Mouse (Mus musculus) CH12.LX (cell line): ENCODE data around the gene Gjd3. TPM values are rescaled to one million over a fixed set of nuclear protein-coding genes. Genes with fewer than 3 reads are reported as not detected.

Source experiments
- DNase-seq: peaks from one replicate; pipeline ENCODE4 v3.0.0-alpha.2; 2013; ENCODE audit errors: extremely low read depth
- H3K27ac ChIP-seq: 2 replicates; pipeline ENCODE4 v1.5.1; 2012; ENCODE audit warnings: low read depth, mild to moderate bottlenecking, control low read depth, moderate library complexity; ENCODE audit not compliant: insufficient read depth
- H3K27me3 ChIP-seq: replicated peaks from 2 replicates; pipeline ENCODE3; 2012; ENCODE audit warnings: inconsistent platforms
- H3K36me3 ChIP-seq, 2 experiments: replicated peaks in 1 of 2; 2 replicates each; pipeline versions ENCODE3 to v1.6.1; 2012; ENCODE audit warnings: inconsistent platforms in 1 of 2, low read length in 1 of 2, mild to moderate bottlenecking in 1 of 2, mixed read lengths in 1 of 2, moderate library complexity in 1 of 2; ENCODE audit not compliant: control insufficient read depth in 1 of 2, insufficient read depth in 1 of 2
- H3K4me1 ChIP-seq, 2 experiments: 2 replicates each; pipeline ENCODE4 v1.6.1; 2012; ENCODE audit warnings: inconsistent platforms in 1 of 2, moderate library complexity in 1 of 2; ENCODE audit not compliant: insufficient read depth in 2 of 2, control insufficient read depth in 1 of 2
- H3K4me2 ChIP-seq: 2 replicates; pipeline ENCODE4 v1.6.1; 2012; ENCODE audit warnings: low read depth, mild to moderate bottlenecking, control low read depth; ENCODE audit not compliant: poor library complexity, insufficient read depth, severe bottlenecking
- H3K4me3 ChIP-seq, 3 experiments: fragments of 150-350 bp in 1 of 3; sonication (generic) in 1 of 3; replicated peaks in 1 of 3; 2 replicates each; pipeline versions ENCODE3 to v1.5.1; 2011 to 2012; ENCODE audit warnings: low read depth in 2 of 3, low read length in 2 of 3, mild to moderate bottlenecking in 2 of 3, moderate library complexity in 2 of 3, control low read depth in 1 of 3, improper control_type of control experiment in 1 of 3, inconsistent platforms in 1 of 3, mixed read lengths in 1 of 3; ENCODE audit not compliant: poor library complexity in 1 of 3
- H3K79me2 ChIP-seq: replicated peaks from 2 replicates; pipeline ENCODE4 v1.6.1; 2012; ENCODE audit warnings: mild to moderate bottlenecking, moderate library complexity; ENCODE audit not compliant: control insufficient read depth, poor library complexity, insufficient read depth, severe bottlenecking; ENCODE audit errors: extremely low read depth
- H3K9ac ChIP-seq: 2 replicates; pipeline ENCODE4 v1.6.1; 2012; ENCODE audit warnings: low read depth, mild to moderate bottlenecking, control low read depth, moderate library complexity; ENCODE audit not compliant: insufficient read depth
- H3K9me3 ChIP-seq: replicated peaks from 2 replicates; pipeline ENCODE3; 2012; ENCODE audit warnings: low read length, inconsistent platforms, mixed read lengths
- BHLHE40 ChIP-seq: IDR thresholded peaks from 2 replicates; pipeline ENCODE4 v1.6.1; 2011; ENCODE audit warnings: mild to moderate bottlenecking, low read depth, low read length, improper control_type of control experiment
- CHD2 ChIP-seq: IDR thresholded peaks from 2 replicates; pipeline ENCODE4 v1.6.1; 2011; ENCODE audit warnings: low read length, improper control_type of control experiment
- CTCF ChIP-seq, 2 experiments: IDR thresholded peaks in 1 of 2; conservative IDR thresholded peaks in 1 of 2; 2 replicates each; pipeline ENCODE4 v1.5.1; 2011 to 2012; ENCODE audit warnings: low read depth in 2 of 2, low read length in 2 of 2, improper control_type of control experiment in 1 of 2, inconsistent platforms in 1 of 2, mild to moderate bottlenecking in 1 of 2, moderate library complexity in 1 of 2
- EP300 ChIP-seq: IDR thresholded peaks from 2 replicates; pipeline ENCODE4 v1.6.1; 2011; ENCODE audit warnings: low read length, improper control_type of control experiment
- JUN ChIP-seq: IDR thresholded peaks from 2 replicates; pipeline ENCODE4 v1.6.1; 2011; ENCODE audit warnings: low read depth, mild to moderate bottlenecking, low read length, improper control_type of control experiment, moderate library complexity; ENCODE audit not compliant: insufficient read depth
- MYC ChIP-seq: IDR thresholded peaks from 2 replicates; pipeline ENCODE4 v1.6.1; 2011; ENCODE audit warnings: low read depth, mild to moderate bottlenecking, improper control_type of control experiment, low read length
- NRF1 ChIP-seq: IDR thresholded peaks from 2 replicates; pipeline ENCODE4 v1.6.1; 2014; ENCODE audit warnings: low read depth, mild to moderate bottlenecking, inconsistent platforms, low read length, improper control_type of control experiment, moderate library complexity
- POLR2A ChIP-seq: IDR thresholded peaks from 2 replicates; pipeline ENCODE4 v1.6.1; 2011; ENCODE audit warnings: low read depth, mild to moderate bottlenecking, improper control_type of control experiment, low read length
- POLR2AphosphoS2 ChIP-seq: IDR thresholded peaks from 2 replicates; pipeline ENCODE4 v1.6.1; 2011; ENCODE audit warnings: low read depth, low read length, improper control_type of control experiment
- TCF12 ChIP-seq: IDR thresholded peaks from 2 replicates; pipeline ENCODE4 v1.6.1; 2014; ENCODE audit warnings: low read depth, mild to moderate bottlenecking, inconsistent platforms, low read length, improper control_type of control experiment
- UBTF ChIP-seq: IDR thresholded peaks from 2 replicates; pipeline ENCODE4 v1.6.1; 2012; ENCODE audit warnings: low read depth, mild to moderate bottlenecking, inconsistent platforms, low read length, improper control_type of control experiment, moderate library complexity
- USF1 ChIP-seq: IDR thresholded peaks from 2 replicates; pipeline ENCODE4 v1.6.1; 2014; ENCODE audit warnings: low read depth, mild to moderate bottlenecking, inconsistent platforms, low read length, improper control_type of control experiment
- USF2 ChIP-seq: conservative IDR thresholded peaks from 2 replicates; pipeline ENCODE4 v1.6.1; 2011; ENCODE audit warnings: low read depth, low read length, improper control_type of control experiment
- ZMIZ1 ChIP-seq: IDR thresholded peaks from 2 replicates; pipeline ENCODE4 v1.6.1; 2012; ENCODE audit warnings: low read depth, mild to moderate bottlenecking, inconsistent platforms, low read length, improper control_type of control experiment
- ZNF384 ChIP-seq: IDR thresholded peaks from 2 replicates; pipeline ENCODE4 v1.6.1; 2012; ENCODE audit warnings: low read depth, low read length, improper control_type of control experiment, inconsistent platforms
- dilution Hi-C: fragments of 300-500 bp; cut with MboI; formaldehyde crosslinking; loops from 2 replicates; pipeline ENCODE4 v1.14.3; 2020; ENCODE audit warnings: low sequenced_read_pairs; ENCODE audit not compliant: extremely low pct_unique_long_range_greater_than_20kb, extremely low pct_ligation_motif_present
- in situ Hi-C: fragments of 300-500 bp; cut with MboI; formaldehyde crosslinking; loops from 3 replicates; pipeline ENCODE4 v1.14.3; 2019; ENCODE audit warnings: low sequenced_read_pairs, low pct_ligation_motif_present, low pct_unique_long_range_greater_than_20kb, mixed read lengths
- polyA plus RNA-seq: library from polyadenylated mRNA; unstranded; fragments of >175 nt; gene quantifications from 2 replicates; pipeline ENCODE4 v1.2.1, GENCODE M21; 2012; ENCODE audit warnings: low read depth; ENCODE audit not compliant: insufficient read length
- total RNA-seq, 2 experiments: library from RNA; depleted of rRNA; stranded (reverse); fragments of 300-350 nt in 1 of 2; fragments of >200 nt in 1 of 2; gene quantifications; 2 replicates each; pipeline ENCODE4 v1.2.3; 2012 to 2014

The Gjd3 gene
- total and polyA plus RNA-seq, 3 experiments = 0.47 TPM; not detected in 2

DNA sequence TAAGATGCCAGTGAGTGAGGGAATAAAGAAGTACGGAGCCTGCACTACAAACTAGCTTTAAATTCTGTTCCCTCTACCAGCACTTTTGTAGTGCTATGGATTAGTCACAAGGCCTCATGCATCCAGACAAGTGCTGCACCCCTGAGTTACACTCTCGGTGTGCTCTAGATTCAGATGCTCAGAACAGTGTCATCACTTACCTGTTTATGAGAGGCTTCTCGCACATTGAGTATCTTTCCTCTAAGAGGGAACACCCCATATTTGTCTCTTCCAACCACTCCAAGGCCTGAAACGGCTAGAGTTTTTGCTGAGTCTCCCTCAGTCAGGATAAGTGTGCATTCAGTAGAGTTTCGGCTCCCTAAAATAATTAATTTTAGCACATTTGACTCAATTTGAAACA is 27.9 kb upstream of the Gjd3 start:
- H3K27me3 ChIP-seq = no peaks in the 10 kb centered on the region
- no peak overlapping the region for H3K27ac ChIP-seq
- in situ Hi-C loops = no loop called here
- DNase-seq = no peak
- H3K9ac ChIP-seq = no peak overlapping the region
- H3K4me3 ChIP-seq = no peak overlapping the region
- TF ChIP-seq MYC (no peak), POLR2AphosphoS2 (peak; percentile 55; the same call in 1 of the 2 replicates), CTCF (conservative IDR thresholded peaks at IDR 0.05 in 1 of 2, IDR thresholded peaks at IDR 0.05 in 1 of 2; ENCODE audit: low read depth in 2 of 2, low read length in 2 of 2) (no peak), NRF1 (no peak), USF1 (no peak), BHLHE40 (no peak), POLR2A (0 out of 2 replicates have a peak, but pooled peaks have one; percentile 9), JUN (no peak), USF2 (no peak), CHD2 (no peak), UBTF (no peak)
- peaks cover 84 to 97% of the 10 kb centered on the region in 2 experiments for H3K36me3 ChIP-seq
- H3K4me2 ChIP-seq = no peak overlapping the region
- no peaks in the 10 kb centered on the region for H3K9me3 ChIP-seq
- peaks cover 0 to 4% of the 10 kb centered on the region in 2 experiments; a peak in 1 of 4 replicates for H3K4me1 ChIP-seq
- dilution Hi-C loops = no loop called here
- peaks cover 38% of the 10 kb centered on the region for H3K79me2 ChIP-seq

DNA sequence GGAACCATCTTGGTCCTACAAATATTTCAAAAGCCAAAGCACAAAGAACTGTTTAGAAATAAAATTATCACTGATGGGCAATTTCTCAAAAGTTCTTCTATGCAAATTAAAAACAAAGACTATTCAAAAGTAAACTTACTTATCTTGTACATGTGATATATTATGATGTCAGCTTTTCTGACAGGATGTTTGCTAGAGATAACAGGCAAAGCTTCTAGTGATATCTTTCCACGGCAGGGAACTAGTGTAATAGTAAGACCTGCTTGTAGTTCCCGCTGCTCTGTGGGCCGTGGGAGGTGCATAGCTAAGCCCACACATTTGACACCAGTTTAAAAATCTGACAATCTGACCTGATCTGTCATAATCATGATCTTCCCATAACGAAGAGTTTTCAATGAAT is 27.3 kb upstream of the Gjd3 start:
- no peak for TF ChIP-seq EP300
- no peak for TF ChIP-seq NRF1
- no peak for TF ChIP-seq USF2
- no peak for TF ChIP-seq ZNF384
- peak; percentile 18; the same call in 1 of the 2 replicates for TF ChIP-seq POLR2A
- TF ChIP-seq ZMIZ1 = no peak
- no peaks in the 10 kb centered on the region for H3K9me3 ChIP-seq
- no peak overlapping the region for H3K4me2 ChIP-seq
- no peak overlapping the region for H3K9ac ChIP-seq
- H3K4me1 ChIP-seq = peaks cover 0 to 4% of the 10 kb centered on the region in 2 experiments; a peak in 1 of 4 replicates
- DNase-seq = no peak
- H3K27me3 ChIP-seq = no peaks in the 10 kb centered on the region
- dilution Hi-C loops (no loop called here), in situ Hi-C loops (no loop called here)
- H3K36me3 ChIP-seq = peaks cover 82 to 97% of the 10 kb centered on the region in 2 experiments
- H3K27ac ChIP-seq = no peak overlapping the region
- H3K79me2 ChIP-seq = peaks cover 39% of the 10 kb centered on the region
- no peak overlapping the region for H3K4me3 ChIP-seq

DNA sequence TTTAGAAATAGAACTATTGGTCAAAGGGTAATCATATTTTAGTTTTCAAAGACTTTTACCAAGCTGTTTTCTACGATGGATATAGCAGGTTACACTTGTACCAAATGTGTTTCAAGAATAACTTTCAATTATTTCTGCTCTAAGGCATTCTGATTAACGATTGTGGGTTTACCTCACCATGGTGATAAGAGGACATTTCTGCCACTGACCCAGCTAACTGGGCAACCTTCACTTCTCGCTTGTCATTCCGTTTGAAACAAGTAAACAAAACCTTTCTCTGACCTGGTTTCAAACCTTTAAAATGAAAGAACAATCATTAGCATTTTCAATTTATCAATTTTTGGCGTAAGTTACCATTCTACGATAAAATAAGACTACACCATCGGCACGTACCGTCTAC is 24.0 kb upstream of the Gjd3 start:
- dilution Hi-C loops = no loop called here
- H3K9ac ChIP-seq = no peak overlapping the region
- no peak overlapping the region for H3K27ac ChIP-seq
- H3K9me3 ChIP-seq = no peaks in the 10 kb centered on the region
- no peaks in the 10 kb centered on the region for H3K4me1 ChIP-seq
- TF ChIP-seq POLR2AphosphoS2 = 0 out of 2 replicates have a peak, but pooled peaks have one; percentile 9
- TF ChIP-seq TCF12 = no peak
- no peak overlapping the region for H3K4me2 ChIP-seq
- H3K4me3 ChIP-seq = no peak overlapping the region
- in situ Hi-C loops = no loop called here
- DNase-seq = no peak
- no peaks in the 10 kb centered on the region for H3K27me3 ChIP-seq
- peaks cover 76 to 95% of the 10 kb centered on the region in 2 experiments for H3K36me3 ChIP-seq
- peaks cover 31% of the 10 kb centered on the region for H3K79me2 ChIP-seq
